Mouse (Mus musculus): ENCODE results near the gene Celsr1. TPM values are rescaled to one million over a fixed set of nuclear protein-coding genes. Genes with fewer than 3 reads are reported as not detected.

Celsr1 gene
- total RNA-seq, 2 experiments from 2014 or later: 3.8 to 9.0 TPM

DNA sequence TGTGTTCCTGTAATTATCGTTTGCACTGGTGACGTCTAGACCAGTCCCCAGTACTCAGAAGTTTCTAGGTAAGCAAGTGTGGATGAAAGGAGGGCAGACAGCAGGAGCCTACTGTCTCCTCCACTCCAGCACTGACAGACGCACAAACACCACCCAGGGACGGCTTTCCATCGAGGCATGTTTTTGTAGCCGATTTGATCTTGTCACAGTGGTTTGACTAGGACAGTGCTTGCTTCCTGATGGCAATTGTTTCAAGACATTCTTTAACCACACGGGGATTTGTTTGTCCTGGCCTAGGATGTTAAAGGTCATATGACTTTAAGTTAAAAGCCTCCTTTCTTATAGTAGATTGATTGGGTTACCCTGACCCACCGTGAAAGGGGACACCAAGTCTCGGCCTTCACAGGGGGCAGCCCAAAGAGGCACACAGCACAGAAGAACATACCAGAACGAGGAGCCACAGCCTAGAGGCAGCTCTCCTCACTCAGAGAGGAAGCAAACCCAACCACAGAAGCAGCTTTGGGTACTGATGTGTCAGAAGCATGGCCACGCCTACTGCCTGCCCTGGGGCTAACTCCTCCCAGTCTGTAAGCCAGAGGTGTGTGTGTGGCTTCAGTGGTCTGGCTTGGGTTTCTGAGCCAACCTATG lies 51.7 kb downstream of the Celsr1 start:
- peak; percentile 95 for ATAC-seq (replicated peaks; ENCODE audit: low FRiP score, low TSS enrichment, poor library complexity, severe bottlenecking)

- ATAC-seq (replicated peaks; ENCODE audit: low FRiP score, low TSS enrichment, poor library complexity, severe bottlenecking): no peak
These were observed 56.5 kb downstream of the Celsr1 start for GRCm38 (mm10) chr15:85977086-85977485.

- ATAC-seq (replicated peaks; ENCODE audit: low FRiP score, low TSS enrichment, poor library complexity, severe bottlenecking): no peak
These were observed 57.8 kb downstream of the Celsr1 start for GRCm38 (mm10) chr15:85975746-85976145.

DNA sequence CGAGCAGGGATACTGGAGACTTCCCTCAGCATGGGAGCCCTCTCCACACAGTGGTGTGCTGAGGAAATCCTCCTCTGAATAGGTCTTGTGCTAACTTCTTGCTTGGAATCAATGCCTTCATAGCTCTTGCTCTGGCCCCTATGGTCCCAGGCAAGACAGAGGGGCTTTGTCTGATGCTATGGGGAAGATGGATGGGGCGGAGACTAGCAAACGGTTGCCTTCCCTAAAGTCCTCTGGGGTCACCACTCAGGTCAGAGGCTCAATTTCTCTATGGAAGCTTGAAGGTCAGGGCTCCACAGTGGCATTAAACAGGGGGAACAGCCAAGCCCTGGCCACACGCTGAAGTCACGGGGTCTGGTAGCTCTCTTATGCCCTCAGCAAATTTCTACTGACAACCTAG lies 62.0 kb downstream of the Celsr1 start:
- no peak for ATAC-seq (replicated peaks; ENCODE audit: low FRiP score, low TSS enrichment, poor library complexity, severe bottlenecking)

DNA sequence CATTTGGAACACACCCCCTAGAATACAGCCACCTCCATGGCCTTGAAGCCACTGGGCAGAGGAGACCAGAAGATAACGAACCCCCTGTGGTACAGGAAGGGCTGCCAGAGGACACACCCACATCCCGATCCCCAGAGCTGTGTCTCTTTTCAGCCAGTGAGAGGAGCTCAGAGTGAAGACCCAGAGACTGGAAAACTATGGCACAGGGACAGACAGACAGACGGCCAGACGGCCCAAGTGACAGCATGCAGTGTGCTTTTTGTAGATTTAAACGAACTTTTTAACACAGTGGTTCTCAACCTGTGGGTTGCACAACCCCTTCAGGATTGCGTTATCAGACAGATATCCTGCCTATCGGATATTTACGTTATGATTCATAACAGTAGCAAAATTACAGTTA lies 63.1 kb downstream of the Celsr1 start:
- peak; percentile 68 for ATAC-seq (replicated peaks; ENCODE audit: low FRiP score, low TSS enrichment, poor library complexity, severe bottlenecking)

GRCm38 (mm10) chr15:85969707-85970153 lies 63.8 kb downstream of the Celsr1 start:
- ATAC-seq (replicated peaks; ENCODE audit: low FRiP score, low TSS enrichment, poor library complexity, severe bottlenecking): peak; percentile 64

- ATAC-seq (replicated peaks; ENCODE audit: low FRiP score, low TSS enrichment, poor library complexity, severe bottlenecking): no peak
These were observed 64.3 kb downstream of the Celsr1 start for GRCm38 (mm10) chr15:85969291-85969690.

DNA sequence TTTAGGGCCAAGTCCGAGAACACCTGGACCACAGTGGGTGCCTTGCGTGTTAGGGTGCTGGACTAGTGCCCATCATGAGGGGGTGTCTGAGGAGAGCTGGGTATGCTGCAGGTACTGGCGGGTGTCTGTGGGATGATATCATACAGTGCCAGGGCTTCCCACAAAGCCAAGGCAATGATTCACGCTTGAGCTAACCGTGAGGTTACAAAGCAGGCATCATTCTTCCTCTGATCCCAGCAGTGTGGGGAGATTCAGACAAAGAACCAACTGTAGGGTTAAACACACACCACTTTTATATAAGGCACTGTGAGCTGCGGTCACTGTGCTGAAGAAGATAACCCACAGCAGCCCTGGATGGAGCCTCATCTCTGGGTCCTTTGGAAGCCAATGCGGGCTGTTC lies 67.5 kb downstream of the Celsr1 start:
- ATAC-seq (replicated peaks; ENCODE audit: low FRiP score, low TSS enrichment, poor library complexity, severe bottlenecking): no peak

DNA sequence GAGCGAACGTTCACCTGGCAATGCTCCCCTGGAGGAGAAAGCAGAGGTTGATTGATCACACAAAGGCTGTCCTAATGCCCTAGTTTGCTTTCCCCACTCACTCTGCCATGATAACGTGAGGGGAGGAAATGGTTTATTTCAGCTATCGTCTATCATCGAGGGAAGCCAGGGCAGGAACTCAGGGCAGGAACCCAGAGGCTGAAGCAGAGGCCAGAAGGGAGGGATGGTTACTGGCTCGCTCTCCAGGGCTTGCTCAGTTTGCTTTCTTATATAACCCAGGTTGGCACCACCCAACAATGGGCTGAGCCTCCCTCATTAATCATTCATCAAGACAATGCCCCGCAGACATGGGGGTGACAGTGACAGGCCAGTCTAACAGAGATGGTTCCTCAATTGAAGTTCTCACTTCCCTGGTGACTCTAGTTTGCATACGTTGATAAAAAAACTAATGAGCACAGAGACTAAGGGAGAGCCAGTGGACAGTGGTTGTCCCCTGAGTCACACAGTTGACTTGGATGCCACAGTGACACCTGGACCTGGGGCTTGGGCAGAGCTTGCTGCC lies 70.2 kb downstream of the Celsr1 start:
- ATAC-seq (replicated peaks; ENCODE audit: low FRiP score, low TSS enrichment, poor library complexity, severe bottlenecking): no peak

DNA sequence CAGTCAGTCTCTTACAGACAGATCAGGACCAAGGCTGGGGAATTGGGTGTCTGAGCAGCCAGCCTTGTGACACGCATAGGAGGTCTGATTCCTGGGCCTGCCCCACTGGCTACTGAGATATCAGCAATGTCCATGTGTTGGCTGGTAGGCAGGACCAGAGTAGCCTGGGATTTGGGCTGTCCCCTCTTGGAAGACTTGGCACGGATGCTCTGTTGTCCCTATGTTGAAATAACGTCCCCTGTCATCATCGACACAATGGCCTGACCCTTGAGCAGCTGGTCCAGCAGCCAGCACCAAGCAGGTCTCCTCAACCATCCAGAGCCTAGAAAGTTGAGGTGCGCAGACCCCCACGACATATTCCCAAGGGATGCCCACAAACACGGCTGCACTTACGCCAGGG lies 70.9 kb downstream of the Celsr1 start:
- no peak for ATAC-seq (replicated peaks; ENCODE audit: low FRiP score, low TSS enrichment, poor library complexity, severe bottlenecking)

- no peak for ATAC-seq (replicated peaks; ENCODE audit: low FRiP score, low TSS enrichment, poor library complexity, severe bottlenecking)
These were observed 71.9 kb downstream of the Celsr1 start for GRCm38 (mm10) chr15:85961651-85962050.

GRCm38 (mm10) chr15:85961131-85961530 lies 72.4 kb downstream of the Celsr1 start:
- no peak for ATAC-seq (replicated peaks; ENCODE audit: low FRiP score, low TSS enrichment, poor library complexity, severe bottlenecking)

DNA sequence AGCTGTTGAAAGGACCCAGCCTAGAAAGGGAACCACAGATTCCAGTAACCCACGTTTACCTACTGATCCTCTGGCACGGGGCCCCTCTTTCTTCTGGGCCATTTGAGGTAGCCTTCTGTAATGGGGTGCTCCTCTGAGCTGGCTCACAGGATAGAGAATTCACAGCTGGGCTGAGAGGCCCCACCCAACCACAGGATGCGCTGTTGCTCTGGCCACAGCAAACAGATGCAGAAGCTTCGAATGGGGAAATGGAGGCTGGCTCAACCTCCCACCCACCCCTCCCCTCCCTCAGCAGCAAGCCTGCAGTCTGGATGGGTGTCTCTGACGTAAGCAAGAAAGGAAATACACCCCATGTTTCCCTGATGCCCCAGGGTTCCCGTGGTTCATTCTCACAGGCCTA lies 77.4 kb downstream of the Celsr1 start:
- ATAC-seq (replicated peaks; ENCODE audit: low FRiP score, low TSS enrichment, poor library complexity, severe bottlenecking): no peak

GRCm38 (mm10) chr15:85953458-85953857 lies 80.1 kb downstream of the Celsr1 start:
- no peak for ATAC-seq (replicated peaks; ENCODE audit: low FRiP score, low TSS enrichment, poor library complexity, severe bottlenecking)

- no peak for ATAC-seq (replicated peaks; ENCODE audit: low FRiP score, low TSS enrichment, poor library complexity, severe bottlenecking)
These were observed 84.0 kb downstream of the Celsr1 start for GRCm38 (mm10) chr15:85949421-85950164.

DNA sequence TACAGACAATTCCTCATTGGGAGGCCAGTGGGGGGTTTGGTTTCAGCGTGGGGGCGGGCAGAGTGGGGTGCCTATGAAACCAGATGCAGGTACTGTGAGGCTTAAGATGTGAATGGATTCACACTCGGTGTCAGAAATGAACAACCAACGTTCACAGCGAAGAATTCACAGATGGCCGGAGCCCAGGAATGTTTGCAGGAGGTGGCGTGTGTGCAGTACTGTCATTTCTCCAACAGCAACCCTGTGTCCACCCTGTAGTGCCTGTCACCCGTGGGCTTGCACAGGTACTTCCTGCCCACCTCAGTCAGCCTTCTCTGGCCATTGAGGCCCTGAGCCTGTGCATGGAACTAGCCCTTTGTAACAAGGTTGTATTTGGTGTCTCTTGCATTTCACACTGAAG lies 85.6 kb downstream of the Celsr1 start:
- ATAC-seq (replicated peaks; ENCODE audit: low FRiP score, low TSS enrichment, poor library complexity, severe bottlenecking): no peak

DNA sequence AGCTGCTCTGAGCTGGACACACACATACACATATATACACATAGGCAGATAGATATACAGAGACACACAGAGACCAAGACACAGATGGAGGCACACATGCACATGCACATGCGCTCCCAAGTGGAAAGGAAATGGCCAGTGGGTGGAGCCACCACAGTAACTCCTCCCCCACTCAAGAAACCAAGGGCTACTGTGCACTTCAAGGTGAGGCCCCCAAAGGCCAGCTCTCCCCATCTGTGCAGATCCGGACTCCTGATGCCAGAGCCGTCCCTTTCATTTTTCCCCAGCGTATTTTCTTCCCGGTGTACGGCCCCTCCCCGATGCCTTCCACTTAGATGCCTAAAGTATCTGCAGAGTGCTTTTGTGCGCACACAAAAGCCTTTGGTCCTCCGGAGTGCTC lies 86.0 kb downstream of the Celsr1 start:
- ATAC-seq (replicated peaks; ENCODE audit: low FRiP score, low TSS enrichment, poor library complexity, severe bottlenecking): no peak

- no peak for ATAC-seq (replicated peaks; ENCODE audit: low FRiP score, low TSS enrichment, poor library complexity, severe bottlenecking)
These were observed 97.9 kb downstream of the Celsr1 start for GRCm38 (mm10) chr15:85935627-85936049.

GRCm38 (mm10) chr15:85928161-85928560 lies 105.4 kb downstream of the Celsr1 start:
- ATAC-seq (replicated peaks; ENCODE audit: low FRiP score, low TSS enrichment, poor library complexity, severe bottlenecking): no peak

GRCm38 (mm10) chr15:85921855-85922254 lies 111.7 kb downstream of the Celsr1 start:
- ATAC-seq (replicated peaks; ENCODE audit: low FRiP score, low TSS enrichment, poor library complexity, severe bottlenecking): no peak

DNA sequence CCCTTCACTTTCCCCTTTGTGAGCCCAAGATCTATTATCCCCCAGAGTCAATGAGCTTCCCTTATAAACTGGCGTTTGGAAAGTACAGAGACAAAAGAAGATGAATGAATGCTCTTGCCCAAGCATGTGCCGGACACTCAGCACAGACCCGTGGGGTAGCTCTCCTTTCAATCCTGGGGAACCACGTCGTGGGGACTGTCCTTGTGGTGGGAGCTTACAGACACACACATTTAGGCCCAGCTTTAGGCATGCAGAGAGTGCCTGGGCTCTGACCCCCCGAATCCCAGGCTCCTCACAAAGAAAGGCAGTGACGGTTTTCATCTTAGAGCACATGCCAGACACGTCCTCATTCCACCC lies 113.7 kb downstream of the Celsr1 start:
- ATAC-seq (replicated peaks; ENCODE audit: low FRiP score, low TSS enrichment, poor library complexity, severe bottlenecking): no peak

Data from megakaryocyte-erythroid progenitor cell, adult 5-6 weeks (primary cell).